Mouse (Mus musculus): ENCODE measurements around the gene Ccl6.
A peak's percentile ranks its signal among the peaks of the same experiment; 100 is the strongest.

Ccl6 gene

GRCm38 (mm10) chr11:83595669-83596455, 3.0 kb upstream of the Ccl6 start:
- no peak for DNase-seq (ENCODE audit: low spot score)

- no peak for DNase-seq (ENCODE audit: low spot score)
These were observed 566 bp upstream of the Ccl6 start for GRCm38 (mm10) chr11:83593453-83593852.

- DNase-seq (ENCODE audit: low spot score) = no peak
These were observed 8.7 kb downstream of the Ccl6 start for GRCm38 (mm10) chr11:83584232-83584631.

- no peak for DNase-seq (ENCODE audit: low spot score)
These were observed 9.5 kb downstream of the Ccl6 start for GRCm38 (mm10) chr11:83583450-83583754.

GRCm38 (mm10) chr11:83582626-83583449, 10.0 kb downstream of the Ccl6 start:
- DNase-seq (ENCODE audit: low spot score) = peak; percentile 67

GRCm38 (mm10) chr11:83581626-83582610, 11.0 kb downstream of the Ccl6 start:
- DNase-seq (ENCODE audit: low spot score) = no peak

- no peak for DNase-seq (ENCODE audit: low spot score)
These were observed 12.1 kb downstream of the Ccl6 start for GRCm38 (mm10) chr11:83580699-83581232.

GRCm38 (mm10) chr11:83578999-83579398, 13.9 kb downstream of the Ccl6 start:
- no peak for DNase-seq (ENCODE audit: low spot score)

- DNase-seq (ENCODE audit: low spot score) = no peak
These were observed 14.6 kb downstream of the Ccl6 start, which contains the start of gene Ccl9 for GRCm38 (mm10) chr11:83578186-83578760. TSS of gene Ccl9 (minus strand) at chr11:83578636.

- no peak for DNase-seq (ENCODE audit: low spot score)
These were observed 15.8 kb downstream of the Ccl6 start for GRCm38 (mm10) chr11:83576927-83577555.

- no peak for DNase-seq (ENCODE audit: low spot score)
These were observed 20.1 kb downstream of the Ccl6 start for GRCm38 (mm10) chr11:83572834-83573233.

- no peak for DNase-seq (ENCODE audit: low spot score)
These were observed 20.7 kb downstream of the Ccl6 start for GRCm38 (mm10) chr11:83572223-83572622.

- no peak for DNase-seq (ENCODE audit: low spot score)
These were observed 22.7 kb downstream of the Ccl6 start for GRCm38 (mm10) chr11:83570189-83570588.

GRCm38 (mm10) chr11:83569249-83569648, 23.6 kb downstream of the Ccl6 start:
- no peak for DNase-seq (ENCODE audit: low spot score)

GRCm38 (mm10) chr11:83568786-83569185, 24.1 kb downstream of the Ccl6 start:
- no peak for DNase-seq (ENCODE audit: low spot score)

- DNase-seq (ENCODE audit: low spot score) = no peak
These were observed 24.8 kb downstream of the Ccl6 start for GRCm38 (mm10) chr11:83568061-83568460.

GRCm38 (mm10) chr11:83567311-83567710, 25.6 kb downstream of the Ccl6 start:
- DNase-seq (ENCODE audit: low spot score) = no peak

- DNase-seq (ENCODE audit: low spot score) = no peak
These were observed 26.3 kb downstream of the Ccl6 start for GRCm38 (mm10) chr11:83566617-83567016.

GRCm38 (mm10) chr11:83563754-83564153, 29.1 kb downstream of the Ccl6 start:
- peak; percentile 31 for DNase-seq (ENCODE audit: low spot score)

GRCm38 (mm10) chr11:83562311-83562887, 30.5 kb downstream of the Ccl6 start:
- DNase-seq (ENCODE audit: low spot score) = no peak

- DNase-seq (ENCODE audit: low spot score) = no peak
These were observed 32.5 kb downstream of the Ccl6 start for GRCm38 (mm10) chr11:83560405-83560804.

Measured in MN1 (cell line).